Mouse (Mus musculus): ENCODE measurements around the gene Dnah17. TPM values are rescaled to one million over a fixed set of nuclear protein-coding genes. Genes with fewer than 3 reads are reported as not detected.

Dnah17 gene
- total RNA-seq (2021): under 1 TPM; 0.05 to 0.10 TPM
- long read RNA-seq, experiment 1: 0 reads
- long read RNA-seq, experiment 2: 0 reads

- DNase-seq (ENCODE audit: low spot score in 2 of 2): no peak
Measured at GRCm38 (mm10) chr11:118130534-118130933, at the start of gene Dnah17. Gene Dnah17 (minus strand): TSS chr11:118130634.

DNA sequence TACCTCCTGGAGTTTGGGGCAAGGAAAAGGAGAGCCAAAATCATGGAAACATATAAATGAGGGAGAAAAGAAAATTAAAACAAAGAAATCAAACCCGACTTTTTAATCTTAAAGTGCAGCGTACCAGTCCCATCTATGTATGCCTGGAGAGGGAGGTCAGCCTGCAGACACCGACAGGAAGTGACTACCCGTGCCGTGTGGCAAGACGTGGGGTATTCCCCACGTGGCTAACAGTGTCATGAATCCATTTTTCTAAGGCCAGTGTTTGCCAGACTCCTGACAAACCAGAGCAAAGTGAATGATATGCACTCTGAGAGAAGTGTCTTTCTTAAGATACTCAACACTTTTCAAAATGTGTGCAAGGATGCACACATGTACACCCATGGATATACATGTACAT, 49.8 kb upstream of the Dnah17 start:
- DNase-seq (ENCODE audit: low spot score in 2 of 2): no peak

- no peak for DNase-seq (ENCODE audit: low spot score in 2 of 2)
Measured at GRCm38 (mm10) chr11:118178236-118178635, 47.8 kb upstream of the Dnah17 start.

GRCm38 (mm10) chr11:118174752-118175151, 44.3 kb upstream of the Dnah17 start:
- no peak for DNase-seq (ENCODE audit: low spot score in 2 of 2)

- no peak for DNase-seq (ENCODE audit: low spot score in 2 of 2)
Measured at GRCm38 (mm10) chr11:118172768-118173167, 42.3 kb upstream of the Dnah17 start.

DNA sequence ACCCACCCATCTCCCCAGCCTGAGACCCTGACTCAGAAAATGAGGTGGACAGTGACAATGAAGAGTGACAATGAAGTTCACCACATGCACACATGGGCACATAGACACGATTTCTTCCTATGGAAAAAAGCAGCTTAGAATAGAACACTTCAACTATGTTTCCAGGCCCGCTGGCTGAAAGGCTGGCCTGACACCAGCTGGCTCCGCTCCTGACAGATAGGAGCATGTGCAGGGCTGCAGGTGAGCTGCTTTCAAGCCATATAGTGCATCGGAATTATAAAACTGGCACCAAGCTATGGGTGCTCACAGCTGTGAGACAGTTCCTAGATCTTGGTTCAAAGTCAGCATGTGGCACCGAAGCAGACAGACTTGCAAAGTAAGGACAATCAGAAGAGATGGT, 39.9 kb upstream of the Dnah17 start:
- DNase-seq (ENCODE audit: low spot score in 2 of 2): no peak

DNA sequence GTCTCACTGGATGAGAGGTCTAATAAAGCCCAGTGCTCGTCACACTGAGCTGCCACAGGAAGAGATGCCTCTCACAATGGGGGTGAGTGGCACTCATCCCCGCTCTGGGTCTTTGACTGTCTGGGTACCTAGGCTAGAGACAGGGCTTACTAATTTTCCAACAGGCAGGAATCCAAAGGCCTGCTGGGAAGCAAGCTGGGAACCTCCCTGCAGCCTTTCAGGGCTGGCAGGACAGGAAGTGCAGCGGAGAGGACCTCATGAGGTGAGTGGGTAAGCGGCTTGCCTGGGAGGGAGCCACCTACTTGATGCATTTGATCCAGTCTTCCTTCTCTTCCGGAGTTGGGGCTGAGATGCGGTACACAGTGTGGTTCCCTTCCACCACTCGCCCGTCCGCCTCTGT, 38.3 kb upstream of the Dnah17 start:
- DNase-seq (ENCODE audit: low spot score in 2 of 2): no peak

DNA sequence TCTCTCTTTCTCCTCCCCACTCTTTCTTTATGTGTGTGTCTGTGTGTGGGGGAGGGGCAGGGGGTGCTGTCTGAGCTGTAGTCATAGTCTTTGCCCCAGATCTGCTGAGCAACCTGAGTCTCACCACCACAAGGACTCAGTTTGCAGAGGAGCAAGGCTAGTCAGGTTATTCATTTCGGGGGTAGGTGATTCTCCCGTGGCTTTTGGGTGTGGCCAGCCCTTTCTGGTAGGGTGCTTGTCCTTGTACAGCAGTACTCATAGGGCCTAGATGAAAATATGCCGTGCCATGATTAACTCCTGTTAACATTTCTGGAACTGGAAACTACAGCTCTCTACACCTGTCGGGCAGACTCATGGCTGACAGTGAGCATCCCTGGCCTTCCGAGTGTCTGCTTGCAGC, 36.2 kb upstream of the Dnah17 start:
- no peak for DNase-seq (ENCODE audit: low spot score in 2 of 2)

- peak in 1 of 2 experiments; percentile 28 for DNase-seq (ENCODE audit: low spot score in 2 of 2)
Measured at GRCm38 (mm10) chr11:118165681-118166080, 35.2 kb upstream of the Dnah17 start.

DNA sequence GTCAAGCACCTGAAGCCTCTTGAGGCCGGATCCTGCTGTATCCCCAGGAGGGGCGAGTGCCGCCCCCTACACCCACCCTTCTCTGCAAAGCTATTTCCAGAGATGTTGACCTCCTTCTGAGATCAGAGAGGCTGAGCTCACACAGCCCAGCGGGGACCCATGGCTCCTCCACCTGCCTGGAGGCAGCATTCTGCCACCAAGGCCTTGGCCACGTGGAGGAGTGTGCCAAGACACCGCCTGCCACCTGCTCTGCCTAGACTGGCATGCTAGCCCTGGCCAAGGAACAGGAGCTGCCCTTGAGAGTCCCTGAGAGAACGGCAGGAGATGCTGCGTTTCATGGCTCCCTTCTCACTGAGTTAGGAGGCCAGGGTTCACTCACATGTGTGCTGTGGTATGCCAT, 34.1 kb upstream of the Dnah17 start:
- DNase-seq (ENCODE audit: low spot score in 2 of 2): no peak

GRCm38 (mm10) chr11:118162245-118162644, 31.8 kb upstream of the Dnah17 start:
- DNase-seq (ENCODE audit: low spot score in 2 of 2): no peak

- no peak for DNase-seq (ENCODE audit: low spot score in 2 of 2)
Measured at GRCm38 (mm10) chr11:118161240-118161639, 30.8 kb upstream of the Dnah17 start.

DNA sequence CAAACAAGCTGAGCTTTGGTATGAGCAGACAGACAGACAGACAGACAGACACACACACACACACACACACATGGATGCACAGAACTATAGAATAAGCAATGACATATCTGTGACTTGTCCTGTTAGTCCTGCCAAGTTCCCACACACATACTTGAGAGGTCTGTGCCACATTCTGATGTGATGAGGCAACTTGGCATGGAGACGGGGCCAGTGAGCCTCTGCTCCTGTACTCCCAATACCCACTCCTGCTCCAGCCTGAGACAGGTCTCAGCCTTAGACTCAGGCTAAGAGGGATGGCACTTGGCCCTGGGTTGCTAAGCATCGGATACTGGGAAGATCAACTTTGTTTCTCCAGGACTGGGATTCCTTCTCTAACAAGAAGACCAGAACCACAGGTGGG, 30.3 kb upstream of the Dnah17 start:
- DNase-seq (ENCODE audit: low spot score in 2 of 2): peak in 1 of 2 experiments; percentile 23

DNA sequence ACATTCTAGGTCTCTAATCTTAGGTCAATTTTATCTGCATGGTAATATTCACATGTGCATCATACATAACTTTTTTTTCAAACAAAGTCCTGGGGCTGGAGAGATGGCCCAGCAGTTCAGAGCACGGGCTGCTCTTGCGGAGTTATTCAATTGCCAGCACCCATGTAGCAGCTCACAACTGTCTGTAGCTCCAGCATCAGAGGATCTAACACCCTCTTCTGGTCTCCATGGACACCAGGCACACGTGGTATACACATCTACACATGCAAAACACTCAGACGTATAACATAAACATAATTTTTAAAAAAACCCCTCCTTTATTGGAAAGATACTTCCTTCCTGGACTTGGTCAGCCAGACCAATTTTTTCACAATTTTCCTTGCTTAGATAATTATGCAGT, 28.3 kb upstream of the Dnah17 start:
- DNase-seq (ENCODE audit: low spot score in 2 of 2): no peak

- DNase-seq (ENCODE audit: low spot score in 2 of 2): no peak
Measured at GRCm38 (mm10) chr11:118156480-118157060, 26.1 kb upstream of the Dnah17 start.

DNA sequence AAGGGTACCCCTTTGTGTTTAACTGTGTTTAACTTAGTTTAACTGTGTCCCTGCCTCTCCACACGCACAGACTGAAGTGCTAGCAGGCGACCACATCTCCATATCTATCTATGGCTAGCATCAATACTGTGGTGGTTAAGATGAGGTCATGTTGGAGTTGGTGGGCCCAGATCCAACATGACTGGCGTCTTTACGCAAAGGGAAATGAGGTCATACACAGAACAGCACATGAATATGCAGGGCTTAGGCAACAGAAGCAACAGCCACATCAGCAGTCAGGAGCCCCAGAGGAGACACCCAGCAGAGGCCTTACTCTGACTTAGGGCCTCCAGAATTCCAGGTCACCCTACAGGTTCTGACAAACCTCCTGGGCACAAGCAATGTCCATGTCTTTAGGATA, 22.5 kb upstream of the Dnah17 start:
- DNase-seq (ENCODE audit: low spot score in 2 of 2): no peak

GRCm38 (mm10) chr11:118151423-118152180, 21.2 kb upstream of the Dnah17 start:
- DNase-seq (ENCODE audit: low spot score in 2 of 2): no peak

DNA sequence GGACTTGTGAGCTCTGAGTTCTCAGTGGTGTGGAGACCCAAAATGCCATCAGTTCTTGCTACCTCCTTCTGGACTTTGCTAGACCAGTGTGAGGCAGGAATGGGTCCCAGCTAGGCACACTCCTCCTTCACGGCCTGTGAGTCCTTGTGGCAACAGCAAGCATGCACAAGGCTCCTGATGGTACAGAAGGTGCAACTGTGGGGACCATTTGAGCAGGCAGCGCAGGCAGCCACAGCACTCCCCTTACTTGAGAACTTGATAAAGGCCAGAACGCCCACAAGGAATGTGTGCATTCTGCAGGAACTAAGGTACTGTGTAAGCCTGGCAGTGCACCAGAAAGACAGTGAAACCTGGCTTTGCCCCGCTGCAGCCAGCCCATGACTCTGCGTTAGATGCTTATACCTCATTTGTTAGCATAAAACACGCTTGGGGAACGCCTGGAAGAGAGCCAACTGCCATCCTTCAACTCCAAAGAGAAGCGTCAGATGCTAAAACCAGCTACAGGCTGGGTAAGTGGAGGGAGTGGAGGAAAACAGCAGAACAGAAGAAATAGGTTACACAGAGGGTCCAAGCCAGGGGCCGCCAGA, 19.8 kb upstream of the Dnah17 start:
- DNase-seq (ENCODE audit: low spot score in 2 of 2): no peak

DNA sequence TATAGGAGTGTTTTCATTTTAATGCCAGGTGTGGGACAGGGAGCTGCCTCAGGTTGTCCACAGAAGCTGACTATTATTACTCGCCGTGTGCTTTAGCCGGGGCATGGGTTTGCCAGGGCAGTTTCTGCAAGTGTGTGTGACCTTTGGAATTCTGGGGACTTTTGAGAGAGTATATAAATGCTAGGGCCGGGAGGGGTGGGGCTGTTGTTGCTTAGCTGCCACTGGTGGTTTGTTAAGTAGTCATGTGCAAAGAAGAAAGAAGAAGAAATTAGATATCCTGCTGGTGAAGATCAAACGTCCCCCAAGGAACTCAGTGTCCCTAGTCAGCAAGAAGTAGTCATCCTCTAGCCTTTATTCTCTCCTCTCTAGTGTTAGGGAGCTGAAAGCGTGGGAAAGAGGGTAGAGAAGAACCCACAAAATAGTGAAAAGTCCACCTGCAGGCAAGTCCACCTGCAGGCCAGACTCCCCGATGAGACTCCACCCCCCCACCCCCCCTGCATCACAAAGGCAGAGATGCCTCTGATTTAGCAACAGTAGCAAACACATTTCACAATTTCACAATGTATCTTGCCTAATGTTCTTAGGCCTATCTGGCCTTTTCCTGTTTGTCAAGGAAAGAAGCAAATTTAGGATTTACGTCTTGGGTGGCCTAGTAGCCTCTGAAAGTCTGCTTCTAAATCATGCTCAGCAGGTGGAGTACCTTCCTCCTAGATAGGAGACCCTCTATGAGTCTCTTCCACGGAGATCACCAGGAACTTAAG, 17.6 kb upstream of the Dnah17 start:
- no peak for DNase-seq (ENCODE audit: low spot score in 2 of 2)

GRCm38 (mm10) chr11:118146446-118146845, 16.0 kb upstream of the Dnah17 start:
- DNase-seq (ENCODE audit: low spot score in 2 of 2): no peak

DNA sequence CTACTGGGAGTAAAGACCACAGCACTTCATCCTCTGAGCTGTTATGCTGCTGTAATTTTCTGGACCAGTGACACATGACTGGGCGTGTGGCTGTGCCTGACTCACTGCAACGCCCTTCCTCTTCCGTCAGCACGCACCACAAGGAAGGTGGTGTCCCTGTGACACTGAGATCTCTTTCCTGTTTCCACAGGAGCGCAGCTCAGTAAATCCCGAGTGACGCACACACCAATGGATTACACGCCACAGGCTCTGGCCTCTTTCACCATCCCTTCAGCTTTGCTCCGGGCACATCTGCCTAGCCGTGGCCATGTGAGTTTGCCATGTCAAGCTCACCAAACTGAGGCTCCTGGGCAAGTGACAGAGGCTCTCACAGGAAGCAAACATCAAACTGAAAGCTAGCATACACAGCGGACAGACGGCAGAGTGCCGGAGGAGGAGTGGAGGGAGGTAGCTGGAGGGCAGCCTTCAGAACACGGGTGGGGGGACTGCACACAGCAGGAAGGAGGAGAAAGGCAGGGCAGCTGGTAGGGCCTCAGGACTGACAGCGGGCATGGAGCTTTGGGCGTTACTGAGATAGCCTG, 15.4 kb upstream of the Dnah17 start:
- no peak for DNase-seq (ENCODE audit: low spot score in 2 of 2)

Data from gastrocnemius, postnatal 4 days (tissue).